Mouse (Mus musculus): ENCODE measurements around the gene Als2cr12. TPM values are rescaled to one million over a fixed set of nuclear protein-coding genes. Genes with fewer than 3 reads are reported as not detected.

The Als2cr12 gene
- polyA plus RNA-seq, 1 experiment from 2014 or later = not detected

DNA sequence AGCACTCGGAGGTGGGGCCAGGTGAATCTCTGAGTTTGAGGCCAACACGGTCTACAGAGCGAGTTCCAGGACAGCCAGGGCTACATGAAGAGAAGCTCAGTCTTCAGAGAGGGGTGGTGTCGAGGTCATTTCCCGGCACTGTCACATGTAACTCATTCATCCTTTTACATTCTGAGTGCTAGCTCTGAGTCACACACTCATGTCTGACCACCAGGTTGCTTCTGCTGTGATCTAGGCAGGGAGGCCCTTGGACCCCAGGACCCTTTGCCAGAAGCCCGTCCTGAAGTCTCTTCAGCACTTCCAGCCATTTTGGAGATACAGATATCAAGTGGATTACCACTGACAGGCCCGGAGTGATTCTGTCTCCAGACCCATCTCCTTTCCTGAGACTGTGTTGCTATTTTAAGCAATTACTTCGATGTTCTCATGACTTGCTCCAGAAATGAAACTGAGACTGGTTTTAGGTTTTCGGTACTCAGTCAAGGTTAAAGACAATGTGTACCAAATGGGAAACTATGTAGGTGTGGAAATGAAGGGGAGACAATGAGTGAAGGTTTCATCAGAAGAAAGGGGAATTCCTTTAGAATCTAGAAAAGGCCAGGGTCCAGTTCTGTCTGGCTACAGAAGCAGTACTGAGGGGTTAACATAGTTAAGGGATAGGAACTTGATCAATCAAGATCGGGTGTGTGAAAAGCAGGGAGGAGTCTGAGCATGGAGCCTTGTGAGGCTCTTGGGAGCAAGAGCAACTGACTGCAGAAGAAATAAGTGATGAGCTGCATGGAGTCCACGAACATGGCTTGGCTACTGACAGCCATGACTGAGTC lies 26.5 kb upstream of the Als2cr12 start:
- Histone ChIP-seq H3K9me3 (ENCODE audit: control insufficient read depth, low read length) (no peaks in the 10 kb centered on the region), H3K4me3 (replicated peaks; ENCODE audit: low read length) (no peak overlapping the region), H3K27me3 (replicated peaks; ENCODE audit: control insufficient read depth, insufficient read depth, low read length) (no peaks in the 10 kb centered on the region), H3K9ac (replicated peaks; ENCODE audit: low read depth, low read length) (no peak overlapping the region), H3K4me1 (replicated peaks; ENCODE audit: control insufficient read depth, insufficient read depth, low read length) (peaks cover 4% of the 10 kb centered on the region), H3K27ac (ENCODE audit: low read length) (no peak overlapping the region), H3K36me3 (ENCODE audit: control insufficient read depth, insufficient read depth) (no peaks in the 10 kb centered on the region), H3K4me2 (ENCODE audit: low read length) (no peak overlapping the region)
- 95% methylated on average over 11 of the region's 11 CpGs for WGBS
- ATAC-seq = no peak

DNA sequence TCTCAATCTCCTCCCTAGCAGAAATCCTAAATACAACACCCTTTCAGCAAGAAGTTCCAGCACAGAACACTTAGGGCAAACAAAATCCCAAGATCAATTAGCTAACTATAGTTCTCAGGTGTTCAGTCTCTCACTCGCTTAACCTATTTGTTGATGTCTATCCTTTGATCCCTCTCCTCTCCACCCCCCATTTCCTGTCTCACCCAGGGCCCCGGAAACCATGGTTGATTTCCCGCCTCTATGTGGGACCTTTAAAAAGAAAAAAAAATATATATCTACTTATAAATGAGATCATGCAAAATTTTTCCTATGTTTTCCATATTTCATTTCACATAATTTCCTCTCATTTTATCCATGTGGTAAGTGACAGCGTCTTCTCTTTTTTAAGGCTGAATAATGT lies 25.2 kb upstream of the Als2cr12 start:
- peaks cover 4% of the 10 kb centered on the region for H3K4me1 ChIP-seq (replicated peaks; ENCODE audit: control insufficient read depth, insufficient read depth, low read length)

DNA sequence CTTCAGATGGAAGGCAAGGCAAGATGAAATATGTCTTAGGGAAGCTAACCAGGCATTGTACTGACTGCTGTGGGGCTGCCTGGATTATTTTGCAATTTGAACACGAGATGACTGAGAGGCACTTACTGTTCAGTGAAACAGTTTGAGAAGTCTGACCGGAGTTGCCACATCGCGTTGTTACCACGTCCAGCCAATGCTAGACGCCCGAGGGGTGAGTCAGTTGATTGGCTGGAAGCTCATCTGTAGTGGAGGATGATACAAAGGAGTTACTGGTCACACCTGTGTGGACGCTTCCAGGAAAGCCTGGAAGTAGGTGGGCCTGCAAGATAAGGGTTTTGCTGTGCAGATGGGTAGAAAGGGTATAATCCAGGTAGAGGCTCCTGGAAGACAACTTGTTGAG lies 24.3 kb upstream of the Als2cr12 start:
- Histone ChIP-seq H3K4me2 (ENCODE audit: low read length) (no peak overlapping the region), H3K9me3 (ENCODE audit: control insufficient read depth, low read length) (no peaks in the 10 kb centered on the region), H3K36me3 (ENCODE audit: control insufficient read depth, insufficient read depth) (no peaks in the 10 kb centered on the region), H3K27me3 (replicated peaks; ENCODE audit: control insufficient read depth, insufficient read depth, low read length) (no peaks in the 10 kb centered on the region), H3K4me3 (replicated peaks; ENCODE audit: low read length) (no peak overlapping the region), H3K4me1 (replicated peaks; ENCODE audit: control insufficient read depth, insufficient read depth, low read length) (peaks cover 4% of the 10 kb centered on the region), H3K9ac (replicated peaks; ENCODE audit: low read depth, low read length) (no peak overlapping the region), H3K27ac (ENCODE audit: low read length) (no peak overlapping the region)
- 91% methylated on average over 8 of the region's 8 CpGs for WGBS
- no peak for ATAC-seq

More for the DNA sequence above, 25.2 kb upstream of the Als2cr12 start:
- H3K36me3 ChIP-seq (ENCODE audit: control insufficient read depth, insufficient read depth) = no peaks in the 10 kb centered on the region
- ATAC-seq = no peak
- H3K9me3 ChIP-seq (ENCODE audit: control insufficient read depth, low read length) = no peaks in the 10 kb centered on the region
- no peak overlapping the region for H3K27ac ChIP-seq (ENCODE audit: low read length)
- no peak overlapping the region for H3K9ac ChIP-seq (replicated peaks; ENCODE audit: low read depth, low read length)
- H3K4me2 ChIP-seq (ENCODE audit: low read length) = no peak overlapping the region
- 89% methylated on average over 4 of the region's 4 CpGs for WGBS
- H3K27me3 ChIP-seq (replicated peaks; ENCODE audit: control insufficient read depth, insufficient read depth, low read length) = no peaks in the 10 kb centered on the region
- H3K4me3 ChIP-seq (replicated peaks; ENCODE audit: low read length) = no peak overlapping the region

DNA sequence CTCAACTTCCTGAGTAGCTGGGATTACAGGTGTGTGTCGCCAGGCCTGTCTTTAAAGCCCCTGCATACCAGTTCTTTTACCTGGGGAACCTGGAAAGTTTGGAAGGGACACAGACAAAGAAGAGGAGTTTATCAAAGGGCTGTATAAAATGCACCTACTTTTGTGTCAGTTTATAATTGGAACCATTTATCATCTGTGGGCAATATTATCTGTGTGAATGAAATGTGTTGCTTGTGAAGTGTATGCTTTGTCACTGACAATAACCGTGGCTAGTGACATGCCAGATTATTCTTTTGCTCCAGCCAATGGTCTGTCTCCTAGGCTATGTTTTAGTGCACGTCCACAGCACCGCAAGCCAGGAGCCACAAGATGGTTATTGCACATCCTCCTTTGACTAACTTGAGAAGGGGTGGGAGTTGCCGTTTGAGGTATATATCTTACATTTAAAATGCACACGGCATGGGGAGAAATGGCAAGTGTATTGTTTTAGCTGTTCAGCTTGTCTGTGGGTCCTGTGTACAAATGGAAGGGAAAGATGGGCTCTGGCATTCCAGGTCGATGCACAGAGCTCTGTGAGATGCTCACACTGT lies 23.7 kb upstream of the Als2cr12 start:
- Histone ChIP-seq H3K36me3 (ENCODE audit: control insufficient read depth, insufficient read depth) (no peaks in the 10 kb centered on the region), H3K9ac (replicated peaks; ENCODE audit: low read depth, low read length) (no peak overlapping the region), H3K9me3 (ENCODE audit: control insufficient read depth, low read length) (no peaks in the 10 kb centered on the region), H3K4me2 (ENCODE audit: low read length) (no peak overlapping the region), H3K4me3 (replicated peaks; ENCODE audit: low read length) (no peak overlapping the region), H3K27me3 (replicated peaks; ENCODE audit: control insufficient read depth, insufficient read depth, low read length) (no peaks in the 10 kb centered on the region), H3K27ac (ENCODE audit: low read length) (no peak overlapping the region), H3K4me1 (replicated peaks; ENCODE audit: control insufficient read depth, insufficient read depth, low read length) (peaks cover 4% of the 10 kb centered on the region)
- 92% methylated on average over 7 of the region's 7 CpGs for WGBS
- ATAC-seq = no peak

DNA sequence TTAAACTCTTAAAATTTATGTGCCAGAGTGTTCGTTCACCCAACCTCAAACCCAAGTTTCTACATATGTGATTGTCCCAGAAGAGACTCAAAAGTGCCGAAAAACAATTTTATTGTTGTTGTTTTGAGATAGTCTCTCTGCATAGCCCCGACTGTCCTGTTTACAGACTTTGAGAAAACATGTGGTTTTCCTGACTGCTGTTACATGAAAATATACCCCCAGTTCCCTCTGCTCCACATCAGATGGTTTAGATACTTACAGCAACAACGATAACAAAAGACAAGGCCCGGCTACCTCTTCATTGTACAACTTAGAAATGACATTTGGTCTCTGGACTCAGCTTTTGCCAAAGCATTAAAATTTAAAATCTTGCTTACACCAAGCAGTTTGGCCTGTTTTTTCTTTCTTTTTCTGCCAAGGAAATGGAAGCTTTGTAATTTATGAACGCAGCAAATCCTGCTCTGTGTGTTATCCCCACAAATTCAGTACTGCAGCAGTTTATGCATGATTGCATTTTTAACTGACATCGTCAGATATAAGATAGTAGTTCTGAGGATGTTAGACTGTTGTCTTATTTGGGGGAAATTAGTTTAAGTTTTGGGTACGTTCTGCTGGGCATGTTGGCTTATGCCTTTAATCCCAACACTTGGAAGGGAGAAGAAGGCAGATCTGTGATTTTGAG lies 21.9 kb upstream of the Als2cr12 start:
- Histone ChIP-seq H3K27me3 (replicated peaks; ENCODE audit: control insufficient read depth, insufficient read depth, low read length) (no peaks in the 10 kb centered on the region), H3K9ac (replicated peaks; ENCODE audit: low read depth, low read length) (no peak overlapping the region), H3K4me2 (ENCODE audit: low read length) (no peak overlapping the region), H3K36me3 (ENCODE audit: control insufficient read depth, insufficient read depth) (no peaks in the 10 kb centered on the region), H3K4me3 (replicated peaks; ENCODE audit: low read length) (no peak overlapping the region), H3K27ac (ENCODE audit: low read length) (no peak overlapping the region), H3K9me3 (ENCODE audit: control insufficient read depth, low read length) (no peaks in the 10 kb centered on the region), H3K4me1 (replicated peaks; ENCODE audit: control insufficient read depth, insufficient read depth, low read length) (peaks cover 9% of the 10 kb centered on the region)
- ATAC-seq = no peak
- WGBS = 96% methylated on average over 8 of the region's 8 CpGs

DNA sequence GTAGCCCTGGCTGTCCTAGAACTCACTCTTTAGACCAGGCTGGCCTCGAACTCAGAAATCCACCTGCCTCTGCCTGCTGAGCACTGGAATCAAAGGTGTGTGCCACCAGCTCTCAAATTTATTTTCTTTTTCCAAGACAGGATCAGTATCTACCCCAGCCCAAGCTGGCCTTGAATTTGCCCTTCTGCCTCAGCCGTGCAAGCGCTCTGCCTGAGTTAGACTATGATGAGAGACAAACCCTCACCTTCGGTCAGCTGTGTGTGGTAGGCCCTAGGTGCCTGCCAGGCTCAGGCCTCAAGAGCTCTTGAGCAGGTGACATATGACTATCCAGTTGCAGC lies 21.1 kb upstream of the Als2cr12 start:
- H3K9ac ChIP-seq (replicated peaks; ENCODE audit: low read depth, low read length) = no peak overlapping the region
- H3K4me1 ChIP-seq (replicated peaks; ENCODE audit: control insufficient read depth, insufficient read depth, low read length) = peaks cover 9% of the 10 kb centered on the region
- no peaks in the 10 kb centered on the region for H3K9me3 ChIP-seq (ENCODE audit: control insufficient read depth, low read length)
- no peak overlapping the region for H3K4me2 ChIP-seq (ENCODE audit: low read length)
- H3K27me3 ChIP-seq (replicated peaks; ENCODE audit: control insufficient read depth, insufficient read depth, low read length) = no peaks in the 10 kb centered on the region
- no peak overlapping the region for H3K27ac ChIP-seq (ENCODE audit: low read length)
- no peak for ATAC-seq
- WGBS = 94% methylated on average over 4 of the region's 4 CpGs
- H3K36me3 ChIP-seq (ENCODE audit: control insufficient read depth, insufficient read depth) = no peaks in the 10 kb centered on the region
- H3K4me3 ChIP-seq (replicated peaks; ENCODE audit: low read length) = no peak overlapping the region

DNA sequence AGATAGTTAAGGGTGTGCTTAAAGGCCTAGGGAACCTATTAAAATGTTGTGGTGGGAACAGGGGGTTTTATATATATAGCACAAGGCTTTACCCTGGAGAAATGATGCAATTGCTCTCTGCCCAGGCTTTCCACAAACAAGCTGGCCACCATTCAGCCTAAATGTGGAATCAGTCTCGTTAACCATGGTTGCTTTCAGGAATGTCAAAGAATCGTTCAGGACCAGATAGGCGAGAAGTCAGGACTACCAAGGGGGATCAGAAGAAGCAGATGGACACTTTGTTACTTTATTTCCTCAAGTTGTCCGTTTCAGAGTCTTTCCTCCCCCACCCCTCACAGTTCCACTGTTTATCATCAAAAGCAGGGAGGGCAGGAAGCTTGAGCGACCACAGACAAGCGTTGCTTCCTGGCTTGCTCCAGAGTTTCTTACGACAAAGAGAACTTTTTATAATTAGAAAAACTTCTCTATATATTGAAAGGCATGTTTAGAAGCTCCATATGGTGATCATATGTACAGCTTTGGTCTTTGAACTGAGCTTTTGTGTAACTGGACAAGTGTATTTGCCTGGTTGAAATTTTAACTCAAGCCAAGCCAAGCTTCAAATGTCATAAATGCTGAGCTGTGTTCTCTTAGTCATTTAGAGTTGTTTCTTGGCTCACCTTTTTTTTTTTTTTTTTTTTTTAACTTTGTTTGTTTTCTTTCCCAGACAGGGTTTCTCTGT lies 20.5 kb upstream of the Als2cr12 start:
- H3K9ac ChIP-seq (replicated peaks; ENCODE audit: low read depth, low read length) = no peak overlapping the region
- no peaks in the 10 kb centered on the region for H3K9me3 ChIP-seq (ENCODE audit: control insufficient read depth, low read length)
- ATAC-seq = no peak
- no peak overlapping the region for H3K4me2 ChIP-seq (ENCODE audit: low read length)
- no peaks in the 10 kb centered on the region for H3K36me3 ChIP-seq (ENCODE audit: control insufficient read depth, insufficient read depth)
- no peaks in the 10 kb centered on the region for H3K27me3 ChIP-seq (replicated peaks; ENCODE audit: control insufficient read depth, insufficient read depth, low read length)
- no peak overlapping the region for H3K27ac ChIP-seq (ENCODE audit: low read length)
- no peak overlapping the region for H3K4me3 ChIP-seq (replicated peaks; ENCODE audit: low read length)
- peaks cover 9% of the 10 kb centered on the region for H3K4me1 ChIP-seq (replicated peaks; ENCODE audit: control insufficient read depth, insufficient read depth, low read length)
- 52% methylated on average over 7 of the region's 7 CpGs for WGBS

DNA sequence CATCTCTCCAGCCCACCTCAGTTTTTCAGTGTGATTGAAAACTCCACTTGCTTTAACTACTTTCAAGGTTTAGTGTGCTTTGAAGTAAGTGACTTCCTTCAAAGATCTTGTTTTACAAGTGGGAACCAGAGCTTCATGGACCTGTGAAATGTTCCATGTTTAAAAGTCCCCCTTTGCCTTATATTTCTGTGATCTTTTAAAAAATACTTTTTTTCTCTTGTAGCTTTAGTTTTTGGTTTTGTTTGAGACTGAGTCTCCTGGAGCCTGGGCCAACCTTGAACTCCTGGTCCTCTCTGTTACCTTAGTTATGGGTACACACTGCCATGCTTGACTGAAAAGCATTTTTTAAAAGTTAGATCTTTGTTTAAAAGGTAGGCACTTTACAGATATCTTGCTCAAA lies 19.7 kb upstream of the Als2cr12 start:
- no peak for ATAC-seq
- Histone ChIP-seq H3K9ac (replicated peaks; ENCODE audit: low read depth, low read length) (no peak overlapping the region), H3K4me1 (replicated peaks; ENCODE audit: control insufficient read depth, insufficient read depth, low read length) (peaks cover 11% of the 10 kb centered on the region), H3K27ac (ENCODE audit: low read length) (no peak overlapping the region), H3K36me3 (ENCODE audit: control insufficient read depth, insufficient read depth) (no peaks in the 10 kb centered on the region), H3K27me3 (replicated peaks; ENCODE audit: control insufficient read depth, insufficient read depth, low read length) (no peaks in the 10 kb centered on the region), H3K4me3 (replicated peaks; ENCODE audit: low read length) (no peak overlapping the region), H3K9me3 (ENCODE audit: control insufficient read depth, low read length) (no peaks in the 10 kb centered on the region), H3K4me2 (ENCODE audit: low read length) (no peak overlapping the region)

DNA sequence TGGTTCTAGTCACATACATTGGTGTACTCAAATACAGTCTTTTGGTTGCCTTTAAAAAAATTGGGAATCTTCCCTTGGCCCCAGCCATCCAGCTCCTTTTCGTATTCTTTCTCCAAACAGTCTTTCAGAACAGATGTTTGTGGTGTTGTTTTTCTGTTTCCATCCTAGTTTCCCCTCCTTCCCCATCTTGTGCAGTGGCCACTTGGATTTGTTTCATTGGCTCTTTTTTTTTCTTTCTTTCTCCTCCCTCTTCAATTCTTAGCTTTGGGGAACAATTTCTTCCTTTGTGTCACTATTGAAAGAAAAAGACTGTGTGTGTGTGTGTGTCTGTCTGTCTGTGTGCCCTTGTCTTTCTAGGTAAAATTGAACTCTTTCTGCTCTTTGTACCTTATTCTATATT lies 18.6 kb upstream of the Als2cr12 start:
- Histone ChIP-seq H3K36me3 (ENCODE audit: control insufficient read depth, insufficient read depth) (no peaks in the 10 kb centered on the region), H3K27me3 (replicated peaks; ENCODE audit: control insufficient read depth, insufficient read depth, low read length) (no peaks in the 10 kb centered on the region), H3K27ac (ENCODE audit: low read length) (no peak overlapping the region), H3K4me1 (replicated peaks; ENCODE audit: control insufficient read depth, insufficient read depth, low read length) (peaks cover 11% of the 10 kb centered on the region), H3K9me3 (ENCODE audit: control insufficient read depth, low read length) (no peaks in the 10 kb centered on the region), H3K4me3 (replicated peaks; ENCODE audit: low read length) (no peak overlapping the region; the same call in 1 of the 2 replicates), H3K9ac (replicated peaks; ENCODE audit: low read depth, low read length) (no peak overlapping the region), H3K4me2 (ENCODE audit: low read length) (peak overlapping the region; percentile 76)
- WGBS = 65% methylated on average over 1 of the region's 1 CpGs
- no peak for ATAC-seq
